Mouse (Mus musculus): Measurements from ENCODE around the gene Gna13. TPM values are rescaled to one million over a fixed set of nuclear protein-coding genes. Genes with fewer than 3 reads are reported as not detected.

Gna13 gene
- polyA plus RNA-seq, 1 experiment from 2014 or later, result 13.3 TPM

- Histone ChIP-seq H3K4me2 (no peak overlapping the region), H3K27ac (replicated peaks) (no peak overlapping the region), H3K9me3 (replicated peaks) (no peaks in the 10 kb centered on the region), H3K27me3 (no peaks in the 10 kb centered on the region), H3K4me1 (replicated peaks) (no peaks in the 10 kb centered on the region), H3K36me3 (replicated peaks) (no peaks in the 10 kb centered on the region), H3K9ac (no peak overlapping the region), H3K4me3 (replicated peaks) (no peak overlapping the region)
- WGBS (ENCODE audit: insufficient replicate concordance), result 75% methylated on average over 15 of the region's 15 CpGs
- no peak for ATAC-seq (ENCODE audit: insufficient read depth)
Measured at GRCm38 (mm10) chr11:109410197-109410980, 47.8 kb downstream of the Gna13 start.

DNA sequence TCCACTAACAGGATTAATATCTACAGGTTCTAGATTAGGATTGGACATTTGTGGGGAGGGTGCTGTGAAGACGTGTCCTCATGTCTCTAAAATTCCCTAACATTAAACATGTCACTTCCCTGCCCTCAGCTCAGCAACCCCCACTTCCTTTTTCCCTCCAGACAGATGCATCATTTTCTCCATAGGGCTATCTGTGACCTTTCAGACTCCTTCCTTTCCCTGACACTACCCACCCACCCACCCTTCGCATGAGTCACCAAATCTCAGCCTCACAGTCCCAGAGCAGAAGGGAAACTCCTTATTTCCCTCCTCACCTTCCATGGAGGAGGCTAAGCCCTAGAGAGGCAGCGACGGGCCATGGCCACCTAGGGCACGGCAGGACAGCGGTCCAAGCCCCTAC, 51.0 kb downstream of the Gna13 start, which contains the start of gene 9930022D16Rik:
9930022D16Rik (plus strand) TSS at position 301 of the 400 bp plus-strand sequence.
- H3K27me3 ChIP-seq, result no peaks in the 10 kb centered on the region
- no peaks in the 10 kb centered on the region for H3K36me3 ChIP-seq (replicated peaks)
- H3K4me3 ChIP-seq (replicated peaks), result no peak within 1 kb of the TSS
- no peak for ATAC-seq (ENCODE audit: insufficient read depth)
- H3K9ac ChIP-seq, result no peak within 1 kb of the TSS
- 62% methylated on average over 6 of the region's 6 CpGs for WGBS (ENCODE audit: insufficient replicate concordance)
- H3K4me1 ChIP-seq (replicated peaks), result no peaks in the 10 kb centered on the region; the same call in 1 of the 2 replicates
- H3K9me3 ChIP-seq (replicated peaks), result no peaks in the 10 kb centered on the region
- H3K27ac ChIP-seq (replicated peaks), result no peak within 1 kb of the TSS
- no peak within 1 kb of the TSS for H3K4me2 ChIP-seq

- no peaks in the 10 kb centered on the region; the same call in 1 of the 2 replicates for H3K4me1 ChIP-seq (replicated peaks)
- WGBS (ENCODE audit: insufficient replicate concordance), result 75% methylated on average over 5 of the region's 5 CpGs
- no peaks in the 10 kb centered on the region for H3K9me3 ChIP-seq (replicated peaks)
- no peak overlapping the region for H3K4me2 ChIP-seq
- H3K36me3 ChIP-seq (replicated peaks), result no peaks in the 10 kb centered on the region
- no peaks in the 10 kb centered on the region for H3K27me3 ChIP-seq
- no peak overlapping the region for H3K27ac ChIP-seq (replicated peaks)
- no peak for ATAC-seq (ENCODE audit: insufficient read depth)
- H3K4me3 ChIP-seq (replicated peaks), result no peak overlapping the region
- H3K9ac ChIP-seq, result no peak overlapping the region
Measured at GRCm38 (mm10) chr11:109414802-109415201, 52.2 kb downstream of the Gna13 start.

- no peaks in the 10 kb centered on the region for H3K27me3 ChIP-seq
- H3K4me3 ChIP-seq (replicated peaks), result no peak overlapping the region
- H3K9ac ChIP-seq, result no peak overlapping the region
- no peaks in the 10 kb centered on the region for H3K36me3 ChIP-seq (replicated peaks)
- no peak overlapping the region for H3K27ac ChIP-seq (replicated peaks)
- ATAC-seq (ENCODE audit: insufficient read depth), result no peak
- WGBS (ENCODE audit: insufficient replicate concordance), result 70% methylated on average over 8 of the region's 8 CpGs
- H3K9me3 ChIP-seq (replicated peaks), result no peaks in the 10 kb centered on the region
- no peak overlapping the region for H3K4me2 ChIP-seq
- H3K4me1 ChIP-seq (replicated peaks), result no peaks in the 10 kb centered on the region; the same call in 1 of the 2 replicates
Measured at GRCm38 (mm10) chr11:109416709-109417420, 54.2 kb downstream of the Gna13 start.

- H3K4me1 ChIP-seq (replicated peaks), result no peaks in the 10 kb centered on the region; the same call in 1 of the 2 replicates
- H3K4me2 ChIP-seq, result no peak overlapping the region
- no peak for ATAC-seq (ENCODE audit: insufficient read depth)
- no peaks in the 10 kb centered on the region for H3K9me3 ChIP-seq (replicated peaks)
- no peaks in the 10 kb centered on the region for H3K36me3 ChIP-seq (replicated peaks)
- no peak overlapping the region for H3K27ac ChIP-seq (replicated peaks)
- 60% methylated on average over 9 of the region's 9 CpGs for WGBS (ENCODE audit: insufficient replicate concordance)
- no peak overlapping the region for H3K9ac ChIP-seq
- H3K27me3 ChIP-seq, result no peaks in the 10 kb centered on the region
- no peak overlapping the region for H3K4me3 ChIP-seq (replicated peaks)
Measured at GRCm38 (mm10) chr11:109417472-109418040, 54.9 kb downstream of the Gna13 start.

GRCm38 (mm10) chr11:109419461-109419860, 56.8 kb downstream of the Gna13 start:
- no peaks in the 10 kb centered on the region for H3K27me3 ChIP-seq
- ATAC-seq (ENCODE audit: insufficient read depth), result no peak
- H3K4me2 ChIP-seq, result peak overlapping the region; percentile 39; the same call in 1 of the 2 replicates
- no peaks in the 10 kb centered on the region for H3K36me3 ChIP-seq (replicated peaks)
- H3K9ac ChIP-seq, result no peak overlapping the region
- peaks cover 14% of the 10 kb centered on the region for H3K4me1 ChIP-seq (replicated peaks)
- 36% methylated on average over 4 of the region's 4 CpGs for WGBS (ENCODE audit: insufficient replicate concordance)
- H3K27ac ChIP-seq (replicated peaks), result no peak overlapping the region
- no peak overlapping the region for H3K4me3 ChIP-seq (replicated peaks)
- no peaks in the 10 kb centered on the region for H3K9me3 ChIP-seq (replicated peaks)

DNA sequence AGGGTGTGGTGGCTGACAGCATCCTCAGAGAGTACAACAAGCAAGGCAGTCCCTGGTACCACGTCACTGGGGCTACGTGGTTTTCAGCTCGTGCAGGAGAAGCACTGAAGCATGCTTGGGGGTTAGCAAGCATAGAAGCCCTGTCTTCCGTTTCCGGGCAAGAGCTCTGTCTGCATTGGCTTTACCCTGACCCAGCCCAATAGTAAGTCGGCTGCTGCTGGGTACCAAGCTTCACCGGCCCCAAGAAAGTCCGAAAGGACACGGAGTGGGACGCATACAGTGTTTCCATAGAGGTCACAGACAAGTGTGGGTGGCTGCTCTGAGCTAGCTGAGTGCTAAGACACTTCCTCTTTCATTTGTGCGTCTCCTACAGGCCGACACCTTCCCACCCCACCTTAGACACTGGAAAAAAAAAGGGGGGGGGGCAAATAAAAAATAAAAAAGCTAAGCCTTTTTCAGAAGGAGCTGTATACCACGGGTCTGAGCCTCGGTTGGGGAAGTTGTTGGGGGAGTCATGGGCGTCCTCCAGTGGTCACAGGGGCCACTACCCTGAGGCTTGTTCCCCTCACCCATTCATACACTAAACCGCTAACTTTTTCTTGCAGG, 57.4 kb downstream of the Gna13 start:
- H3K27ac ChIP-seq (replicated peaks), result no peak overlapping the region
- whole genome bisulfite sequencing (ENCODE audit: insufficient replicate concordance), result 20% methylated on average over 16 of the region's 16 CpGs
- H3K9ac ChIP-seq, result no peak overlapping the region
- H3K4me1 ChIP-seq (replicated peaks), result peaks cover 20% of the 10 kb centered on the region
- H3K4me3 ChIP-seq (replicated peaks), result no peak overlapping the region
- H3K9me3 ChIP-seq (replicated peaks), result no peaks in the 10 kb centered on the region
- H3K4me2 ChIP-seq, result peak overlapping the region; percentile 39
- no peaks in the 10 kb centered on the region for H3K27me3 ChIP-seq
- ATAC-seq (ENCODE audit: insufficient read depth), result no peak
- no peaks in the 10 kb centered on the region for H3K36me3 ChIP-seq (replicated peaks)

- Histone ChIP-seq H3K4me1 (replicated peaks) (peaks cover 25% of the 10 kb centered on the region), H3K9ac (no peak overlapping the region), H3K4me3 (replicated peaks) (no peak overlapping the region), H3K27ac (replicated peaks) (no peak overlapping the region), H3K4me2 (0 out of 2 replicates have a peak overlapping the region, but pooled peaks have one; percentile 39), H3K9me3 (replicated peaks) (no peaks in the 10 kb centered on the region), H3K27me3 (no peaks in the 10 kb centered on the region), H3K36me3 (replicated peaks) (no peaks in the 10 kb centered on the region)
- WGBS (ENCODE audit: insufficient replicate concordance), result 57% methylated on average over 14 of the region's 14 CpGs
- ATAC-seq (ENCODE audit: insufficient read depth), result no peak
Measured at GRCm38 (mm10) chr11:109420567-109420962, 57.9 kb downstream of the Gna13 start.

DNA sequence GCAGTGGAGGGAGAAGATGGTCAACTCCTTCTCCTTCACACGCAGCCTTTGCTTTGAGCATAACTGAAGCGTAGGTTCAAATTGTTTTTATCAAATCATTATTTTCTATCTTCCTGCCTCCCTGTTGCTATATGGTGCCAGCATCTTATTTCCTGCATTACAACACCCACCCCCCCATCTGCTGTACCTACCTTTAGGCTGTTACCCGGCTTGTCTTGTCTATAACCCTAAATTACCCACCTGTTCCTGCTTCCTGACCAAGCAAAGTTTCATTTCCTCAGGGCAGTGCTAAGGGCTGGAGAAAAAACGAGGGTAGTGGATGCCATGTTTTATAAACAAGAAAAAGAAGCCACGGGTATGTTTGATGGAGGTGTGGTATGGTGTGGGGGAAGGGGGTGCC, 58.6 kb downstream of the Gna13 start:
- WGBS (ENCODE audit: insufficient replicate concordance), result 67% methylated on average over 5 of the region's 5 CpGs
- no peak overlapping the region for H3K27ac ChIP-seq (replicated peaks)
- no peak overlapping the region for H3K4me3 ChIP-seq (replicated peaks)
- peaks cover 28% of the 10 kb centered on the region for H3K4me1 ChIP-seq (replicated peaks)
- no peaks in the 10 kb centered on the region for H3K36me3 ChIP-seq (replicated peaks)
- H3K27me3 ChIP-seq, result no peaks in the 10 kb centered on the region
- no peak overlapping the region for H3K9ac ChIP-seq
- no peak for ATAC-seq (ENCODE audit: insufficient read depth)
- no peak overlapping the region for H3K4me2 ChIP-seq
- H3K9me3 ChIP-seq (replicated peaks), result no peaks in the 10 kb centered on the region

- no peak overlapping the region for H3K27ac ChIP-seq (replicated peaks)
- 88% methylated on average over 4 of the region's 4 CpGs for WGBS (ENCODE audit: insufficient replicate concordance)
- H3K4me1 ChIP-seq (replicated peaks), result peaks cover 39% of the 10 kb centered on the region
- H3K36me3 ChIP-seq (replicated peaks), result no peaks in the 10 kb centered on the region
- ATAC-seq (ENCODE audit: insufficient read depth), result no peak
- H3K9ac ChIP-seq, result no peak overlapping the region
- no peaks in the 10 kb centered on the region for H3K27me3 ChIP-seq
- no peaks in the 10 kb centered on the region for H3K9me3 ChIP-seq (replicated peaks)
- no peak overlapping the region for H3K4me3 ChIP-seq (replicated peaks)
- H3K4me2 ChIP-seq, result no peak overlapping the region
Measured at GRCm38 (mm10) chr11:109422263-109422662, 59.6 kb downstream of the Gna13 start.

GRCm38 (mm10) chr11:109423294-109423693, 60.7 kb downstream of the Gna13 start:
- Histone ChIP-seq H3K9ac (no peak overlapping the region), H3K9me3 (replicated peaks) (no peaks in the 10 kb centered on the region), H3K27ac (replicated peaks) (no peak overlapping the region; the same call in 1 of the 2 replicates), H3K36me3 (replicated peaks) (no peaks in the 10 kb centered on the region), H3K4me1 (replicated peaks) (peaks cover 40% of the 10 kb centered on the region), H3K4me2 (no peak overlapping the region), H3K27me3 (no peaks in the 10 kb centered on the region), H3K4me3 (replicated peaks) (no peak overlapping the region)
- 57% methylated on average over 1 of the region's 1 CpGs for WGBS (ENCODE audit: insufficient replicate concordance)
- ATAC-seq (ENCODE audit: insufficient read depth), result no peak
